Mouse (Mus musculus) gonadal fat pad, adult 2 months (tissue): ENCODE results near the gene Sec14l1. TPM values are rescaled to one million over a fixed set of nuclear protein-coding genes. Genes with fewer than 3 reads are reported as not detected.

Experiments used
- DNase-seq: peaks from one replicate; pipeline ENCODE4 v3.0.0-alpha.2; 2012; ENCODE audit warnings: low read depth
- polyA plus RNA-seq: library from polyadenylated mRNA; depleted of rRNA; stranded (reverse); fragments of >200 nt; gene quantifications from 2 replicates; pipeline ENCODE4 v1.2.3, GENCODE M21; 2012

Gene Sec14l1
- polyA plus RNA-seq, 1 experiment, result 71.6 TPM

GRCm38 (mm10) chr11:117087036-117087799 is 27.8 kb upstream of the Sec14l1 start:
- DNase-seq, result peak; percentile 70

GRCm38 (mm10) chr11:117088271-117088991 is 26.5 kb upstream of the Sec14l1 start:
- peak; percentile 94 for DNase-seq

GRCm38 (mm10) chr11:117089673-117090419 is 25.1 kb upstream of the Sec14l1 start:
- DNase-seq, result no peak

- DNase-seq, result no peak
Observed at GRCm38 (mm10) chr11:117091406-117091805, 23.6 kb upstream of the Sec14l1 start.

GRCm38 (mm10) chr11:117091845-117092244 is 23.1 kb upstream of the Sec14l1 start:
- DNase-seq, result no peak

- no peak for DNase-seq
Observed at GRCm38 (mm10) chr11:117092711-117093110, 22.3 kb upstream of the Sec14l1 start.

GRCm38 (mm10) chr11:117093900-117094552 is 20.9 kb upstream of the Sec14l1 start:
- DNase-seq, result no peak

- no peak for DNase-seq
Observed at GRCm38 (mm10) chr11:117094646-117095045, 20.3 kb upstream of the Sec14l1 start.

- DNase-seq, result no peak
Observed at GRCm38 (mm10) chr11:117097021-117097420, 17.9 kb upstream of the Sec14l1 start.

- DNase-seq, result no peak
Observed at GRCm38 (mm10) chr11:117098155-117098554, 16.8 kb upstream of the Sec14l1 start.

GRCm38 (mm10) chr11:117098784-117099183 is 16.2 kb upstream of the Sec14l1 start:
- DNase-seq, result no peak

GRCm38 (mm10) chr11:117099372-117099771 is 15.6 kb upstream of the Sec14l1 start:
- no peak for DNase-seq

- no peak for DNase-seq
Observed at GRCm38 (mm10) chr11:117101351-117101921, 13.5 kb upstream of the Sec14l1 start.

GRCm38 (mm10) chr11:117101925-117102717 is 12.8 kb upstream of the Sec14l1 start:
- DNase-seq, result no peak

- DNase-seq, result no peak
Observed at GRCm38 (mm10) chr11:117103523-117103922, 11.4 kb upstream of the Sec14l1 start.

- DNase-seq, result no peak
Observed at GRCm38 (mm10) chr11:117104044-117104757, 10.8 kb upstream of the Sec14l1 start.

- no peak for DNase-seq
Observed at GRCm38 (mm10) chr11:117105315-117105714, 9.7 kb upstream of the Sec14l1 start.

- DNase-seq, result no peak
Observed at GRCm38 (mm10) chr11:117105850-117106249, 9.1 kb upstream of the Sec14l1 start.

- DNase-seq, result no peak
Observed at GRCm38 (mm10) chr11:117106633-117107334, 8.2 kb upstream of the Sec14l1 start.
